Mouse (Mus musculus) ES-E14 (cell line): ENCODE measurements at regions not wholly inside any gene's neighbourhood (a gene's known extent, or its start where the extent isn't known, plus 50 kb on each side); places are given as distances from the start of the nearest gene placed in this dataset.

Experiments used
- DNase-seq: peaks from one replicate; pipeline ENCODE4 v3.0.0-alpha.2; 2013; ENCODE audit warnings: low read depth, low spot score
- H3K27ac ChIP-seq: 2 replicates; pipeline ENCODE4 v1.5.1; 2012; ENCODE audit warnings: low read depth, mild to moderate bottlenecking, low read length, moderate library complexity, mixed read lengths; ENCODE audit not compliant: poor library complexity, insufficient read depth, severe bottlenecking
- H3K36me3 ChIP-seq: 2 replicates; pipeline ENCODE4 v1.6.1; 2012; ENCODE audit warnings: mild to moderate bottlenecking, low read length, moderate library complexity, mixed read lengths; ENCODE audit not compliant: control insufficient read depth, poor library complexity, insufficient read depth, severe bottlenecking
- H3K4me1 ChIP-seq, 2 experiments: fragments of 150-350 bp in 1 of 2; sonication (generic) in 1 of 2; 2 replicates each; pipeline ENCODE4 v1.6.1; 2012; ENCODE audit warnings: low read length in 2 of 2, mild to moderate bottlenecking in 1 of 2, mixed read lengths in 1 of 2; ENCODE audit not compliant: control insufficient read depth in 2 of 2, insufficient read depth in 2 of 2, poor library complexity in 1 of 2
- H3K4me3 ChIP-seq, 2 experiments: fragments of 150-350 bp in 1 of 2; sonication (generic) in 1 of 2; 2 replicates each; pipeline ENCODE4 v1.5.1; 2012; ENCODE audit warnings: low read length in 2 of 2, low read depth in 1 of 2, mild to moderate bottlenecking in 1 of 2, mixed read lengths in 1 of 2; ENCODE audit not compliant: insufficient read depth in 1 of 2, poor library complexity in 1 of 2, severe bottlenecking in 1 of 2
- H3K9ac ChIP-seq: 2 replicates; pipeline ENCODE4 v1.6.1; 2012; ENCODE audit warnings: low read depth, mild to moderate bottlenecking, low read length, mixed read lengths; ENCODE audit not compliant: poor library complexity, insufficient read depth, severe bottlenecking
- H3K9me3 ChIP-seq: fragments of 150-350 bp; sonication (generic); 2 replicates; pipeline ENCODE4 v1.6.1; 2012; ENCODE audit warnings: low read depth, mild to moderate bottlenecking, low read length; ENCODE audit not compliant: control insufficient read depth, insufficient read depth
- CHD2 ChIP-seq: IDR thresholded peaks from 2 replicates; pipeline ENCODE4 v1.6.1; 2014; ENCODE audit warnings: mild to moderate bottlenecking, low read depth, low read length, inconsistent platforms
- HCFC1 ChIP-seq: IDR thresholded peaks from 2 replicates; pipeline ENCODE4 v1.6.1; 2012; ENCODE audit warnings: low read length, inconsistent platforms, borderline replicate concordance; ENCODE audit not compliant: insufficient read depth
- MAFK ChIP-seq: IDR thresholded peaks from 2 replicates; pipeline ENCODE4 v1.6.1; 2014; ENCODE audit warnings: mild to moderate bottlenecking, low read depth, low read length, inconsistent platforms; ENCODE audit not compliant: insufficient read depth
- ZC3H11A ChIP-seq: IDR thresholded peaks from 2 replicates; pipeline ENCODE4 v1.6.1; 2012; ENCODE audit warnings: low read depth, mild to moderate bottlenecking, inconsistent platforms, low read length, borderline replicate concordance
- ZNF384 ChIP-seq: IDR thresholded peaks from 2 replicates; pipeline ENCODE4 v1.6.1; 2012; ENCODE audit warnings: low read depth, low read length, inconsistent platforms
- in situ Hi-C, 2 experiments: fragments of 600-800 bp; cut with MboI; formaldehyde crosslinking; loops; one replicate each; pipeline ENCODE4 v1.15.1; 2025; ENCODE audit warnings: low sequenced_read_pairs in 2 of 2, inconsistent platforms in 1 of 2; ENCODE audit not compliant: unreplicated experiment in 2 of 2

DNA sequence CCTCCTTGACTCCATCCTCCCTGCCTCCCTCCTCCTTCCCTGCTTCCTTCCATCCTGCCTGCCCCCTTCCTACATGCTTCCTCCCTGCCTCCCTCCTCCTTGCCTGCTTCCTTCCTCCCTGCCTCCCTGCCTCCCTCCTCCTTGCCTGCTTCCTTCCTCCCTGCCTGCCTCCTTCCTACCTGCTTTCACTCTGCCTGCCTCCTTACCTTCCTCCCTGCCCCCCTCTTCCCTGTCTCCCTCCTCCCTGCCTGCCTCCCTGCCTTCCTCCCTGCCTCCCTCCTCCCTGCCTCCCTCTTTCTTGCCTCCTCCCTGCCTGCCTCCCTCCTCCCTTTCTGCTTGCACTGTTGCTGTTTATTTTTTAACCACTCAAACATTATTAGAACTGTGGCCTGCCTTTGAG lies 54.2 kb upstream of the Arid2 start:
- H3K27ac ChIP-seq, result no peak overlapping the region
- in situ Hi-C loops, result no loop called here
- peaks cover 3 to 15% of the 10 kb centered on the region in 2 experiments; a peak in 1 of 4 replicates for H3K4me1 ChIP-seq
- H3K36me3 ChIP-seq, result no peaks in the 10 kb centered on the region
- no peak overlapping the region for H3K4me3 ChIP-seq
- no peak overlapping the region for H3K9ac ChIP-seq
- DNase-seq, result no peak
- 0 out of 2 replicates have a peak, but pooled peaks cover 2% of the 10 kb centered on the region for H3K9me3 ChIP-seq
- TF ChIP-seq ZNF384, result no peak
- TF ChIP-seq MAFK, result no peak
- no peak for TF ChIP-seq HCFC1
- TF ChIP-seq CHD2, result no peak
- TF ChIP-seq ZC3H11A, result no peak

- no peaks in the 10 kb centered on the region for H3K36me3 ChIP-seq
- peaks cover 3 to 15% of the 10 kb centered on the region in 2 experiments; a peak in 1 of 4 replicates for H3K4me1 ChIP-seq
- H3K27ac ChIP-seq, result no peak overlapping the region
- TF ChIP-seq HCFC1, result no peak
- TF ChIP-seq MAFK, result no peak
- TF ChIP-seq CHD2, result no peak
- no peak for TF ChIP-seq ZNF384
- TF ChIP-seq ZC3H11A, result no peak
- no peak overlapping the region for H3K9ac ChIP-seq
- H3K9me3 ChIP-seq, result 0 out of 2 replicates have a peak, but pooled peaks cover 2% of the 10 kb centered on the region
- no peak for DNase-seq
- no peak overlapping the region for H3K4me3 ChIP-seq
- in situ Hi-C loops, result no loop called here
Measured at GRCm38 (mm10) chr15:96234783-96235182, 52.5 kb upstream of the Arid2 start.
